Mouse (Mus musculus) inflammation-experienced regulatory T-cells, adult 6 months (primary cell): Measurements from ENCODE around the gene Fbxo36. TPM values are rescaled to one million over a fixed set of nuclear protein-coding genes. Genes with fewer than 3 reads are reported as not detected.
A peak's percentile ranks its signal among the peaks of the same experiment; 100 is the strongest.

Experiments used
- ATAC-seq: one replicate; pipeline ENCODE4 v1.8.0; 2017
- polyA plus RNA-seq, 3 experiments: library from polyadenylated mRNA; unstranded; fragments of 100-300 nt; shearing (Covaris generic); gene quantifications; one replicate each; pipeline ENCODE4 v1.2.1; 2017

Gene Fbxo36
- 1 to 10 TPM; 1.7 to 3.1 (median 2.0) TPM for polyA plus RNA-seq

GRCm38 (mm10) chr1:84839309-84840017, at the start of gene Fbxo36:
Gene Fbxo36 (plus strand): TSS chr1:84839841.
- ATAC-seq, result peak; percentile 68

GRCm38 (mm10) chr1:84791393-84791792, 48.2 kb upstream of the Fbxo36 start:
- no peak for ATAC-seq

GRCm38 (mm10) chr1:84795335-84795734, 44.3 kb upstream of the Fbxo36 start:
- ATAC-seq, result no peak

- ATAC-seq, result no peak
Observed at GRCm38 (mm10) chr1:84799166-84799565, 40.5 kb upstream of the Fbxo36 start.

GRCm38 (mm10) chr1:84803788-84804187, 35.9 kb upstream of the Fbxo36 start:
- no peak for ATAC-seq

GRCm38 (mm10) chr1:84817596-84817995, 22.0 kb upstream of the Fbxo36 start:
- peak; percentile 62 for ATAC-seq

GRCm38 (mm10) chr1:84825091-84825490, 14.6 kb upstream of the Fbxo36 start:
- ATAC-seq, result no peak

GRCm38 (mm10) chr1:84837523-84838145, 2.0 kb upstream of the Fbxo36 start:
- ATAC-seq, result no peak

- ATAC-seq, result peak; percentile 2
Observed at GRCm38 (mm10) chr1:84838156-84838555, 1.5 kb upstream of the Fbxo36 start.

GRCm38 (mm10) chr1:84838621-84839151, 955 bp upstream of the Fbxo36 start:
- ATAC-seq, result peak; percentile 51

GRCm38 (mm10) chr1:84840018-84840664, 500 bp downstream of the Fbxo36 start, which contains the start of gene Trip12:
Gene Trip12 (minus strand): TSS chr1:84840516.
- ATAC-seq, result peak; percentile 50

- no peak for ATAC-seq
Observed at GRCm38 (mm10) chr1:84841061-84841460, 1.4 kb downstream of the Fbxo36 start.

- ATAC-seq, result no peak
Observed at GRCm38 (mm10) chr1:84843366-84843765, 3.7 kb downstream of the Fbxo36 start.

GRCm38 (mm10) chr1:84847698-84848097, 8.1 kb downstream of the Fbxo36 start:
- ATAC-seq, result no peak

GRCm38 (mm10) chr1:84848335-84848734, 8.7 kb downstream of the Fbxo36 start:
- ATAC-seq, result no peak

GRCm38 (mm10) chr1:84848801-84849455, 9.3 kb downstream of the Fbxo36 start:
- no peak for ATAC-seq

- ATAC-seq, result no peak
Observed at GRCm38 (mm10) chr1:84849804-84850203, 10.2 kb downstream of the Fbxo36 start.

- no peak for ATAC-seq
Observed at GRCm38 (mm10) chr1:84850471-84850870, 10.8 kb downstream of the Fbxo36 start.

- ATAC-seq, result no peak
Observed at GRCm38 (mm10) chr1:84851512-84852235, 12.0 kb downstream of the Fbxo36 start.

- ATAC-seq, result no peak
Observed at GRCm38 (mm10) chr1:84853721-84854120, 14.1 kb downstream of the Fbxo36 start.

GRCm38 (mm10) chr1:84854966-84855365, 15.3 kb downstream of the Fbxo36 start:
- ATAC-seq, result no peak

GRCm38 (mm10) chr1:84855756-84856155, 16.1 kb downstream of the Fbxo36 start:
- ATAC-seq, result no peak
